Mouse (Mus musculus): ENCODE measurements around the gene Pctp. TPM values are rescaled to one million over a fixed set of nuclear protein-coding genes. Genes with fewer than 3 reads are reported as not detected.
A peak's percentile ranks its signal among the peaks of the same experiment; 100 is the strongest.

Pctp gene
- polyA plus RNA-seq, 1 experiment from 2014 or later = 6.2 TPM

- Histone ChIP-seq H3K4me1 (ENCODE audit: control insufficient read depth, insufficient read depth, low read length) (no peaks in the 10 kb centered on the region), H3K4me2 (ENCODE audit: low read depth, low read length) (no peak overlapping the region), H3K36me3 (replicated peaks; ENCODE audit: control insufficient read depth, insufficient read depth, low read depth, low read length) (no peaks in the 10 kb centered on the region), H3K9ac (replicated peaks; ENCODE audit: low read length) (no peak overlapping the region), H3K27ac (replicated peaks; ENCODE audit: low read depth, low read length) (no peak overlapping the region), H3K27me3 (ENCODE audit: control insufficient read depth, insufficient read depth, low read length) (no peaks in the 10 kb centered on the region), H3K4me3 (ENCODE audit: low read depth, low read length) (no peak overlapping the region), H3K9me3 (replicated peaks; ENCODE audit: control insufficient read depth, low read length) (no peaks in the 10 kb centered on the region)
- no peak for DNase-seq (ENCODE audit: low spot score)
- ATAC-seq (replicated peaks; ENCODE audit: insufficient number of reproducible peaks, low FRiP score, low TSS enrichment, low read depth) = no peak
- 81% methylated on average over 3 of the region's 3 CpGs for WGBS
These were observed 51.9 kb downstream of the Pctp start for GRCm38 (mm10) chr11:89950691-89951270.

GRCm38 (mm10) chr11:89947806-89948205 is 54.9 kb downstream of the Pctp start:
- Histone ChIP-seq H3K4me1 (ENCODE audit: control insufficient read depth, insufficient read depth, low read length) (no peaks in the 10 kb centered on the region), H3K9me3 (replicated peaks; ENCODE audit: control insufficient read depth, low read length) (no peaks in the 10 kb centered on the region), H3K4me3 (ENCODE audit: low read depth, low read length) (no peak overlapping the region), H3K27me3 (ENCODE audit: control insufficient read depth, insufficient read depth, low read length) (no peaks in the 10 kb centered on the region), H3K9ac (replicated peaks; ENCODE audit: low read length) (no peak overlapping the region), H3K4me2 (ENCODE audit: low read depth, low read length) (no peak overlapping the region), H3K36me3 (replicated peaks; ENCODE audit: control insufficient read depth, insufficient read depth, low read depth, low read length) (no peaks in the 10 kb centered on the region), H3K27ac (replicated peaks; ENCODE audit: low read depth, low read length) (no peak overlapping the region)
- DNase-seq (ENCODE audit: low spot score) = no peak
- 86% methylated on average over 4 of the region's 4 CpGs for WGBS
- ATAC-seq (replicated peaks; ENCODE audit: insufficient number of reproducible peaks, low FRiP score, low TSS enrichment, low read depth) = no peak

- Histone ChIP-seq H3K4me2 (ENCODE audit: low read depth, low read length) (no peak overlapping the region), H3K9me3 (replicated peaks; ENCODE audit: control insufficient read depth, low read length) (no peaks in the 10 kb centered on the region), H3K36me3 (replicated peaks; ENCODE audit: control insufficient read depth, insufficient read depth, low read depth, low read length) (no peaks in the 10 kb centered on the region), H3K27me3 (ENCODE audit: control insufficient read depth, insufficient read depth, low read length) (no peaks in the 10 kb centered on the region), H3K4me3 (ENCODE audit: low read depth, low read length) (no peak overlapping the region), H3K4me1 (ENCODE audit: control insufficient read depth, insufficient read depth, low read length) (no peaks in the 10 kb centered on the region), H3K27ac (replicated peaks; ENCODE audit: low read depth, low read length) (no peak overlapping the region), H3K9ac (replicated peaks; ENCODE audit: low read length) (no peak overlapping the region)
- ATAC-seq (replicated peaks; ENCODE audit: insufficient number of reproducible peaks, low FRiP score, low TSS enrichment, low read depth) = no peak
- WGBS = 79% methylated on average over 8 of the region's 8 CpGs
- DNase-seq (ENCODE audit: low spot score) = peak; percentile 13
These were observed 57.5 kb downstream of the Pctp start for GRCm38 (mm10) chr11:89945159-89945558.

- Histone ChIP-seq H3K4me2 (ENCODE audit: low read depth, low read length) (no peak overlapping the region), H3K4me3 (ENCODE audit: low read depth, low read length) (no peak overlapping the region), H3K27me3 (ENCODE audit: control insufficient read depth, insufficient read depth, low read length) (no peaks in the 10 kb centered on the region), H3K36me3 (replicated peaks; ENCODE audit: control insufficient read depth, insufficient read depth, low read depth, low read length) (no peaks in the 10 kb centered on the region), H3K4me1 (ENCODE audit: control insufficient read depth, insufficient read depth, low read length) (no peaks in the 10 kb centered on the region), H3K27ac (replicated peaks; ENCODE audit: low read depth, low read length) (no peak overlapping the region), H3K9ac (replicated peaks; ENCODE audit: low read length) (no peak overlapping the region), H3K9me3 (replicated peaks; ENCODE audit: control insufficient read depth, low read length) (no peaks in the 10 kb centered on the region)
- no peak for ATAC-seq (replicated peaks; ENCODE audit: insufficient number of reproducible peaks, low FRiP score, low TSS enrichment, low read depth)
- WGBS = 42% methylated on average over 7 of the region's 7 CpGs
- DNase-seq (ENCODE audit: low spot score) = no peak
These were observed 65.5 kb downstream of the Pctp start for GRCm38 (mm10) chr11:89937241-89937640.

Other genes starting within 250 kb of the Pctp start
- 0.22 and 0.48 TPM in 2 replicates for gene Ankfn1, start 225.2 kb downstream of the Pctp start, polyA plus RNA-seq (2014; fragmentation: Nextera tagmentation; extraction: Ambion mirVana)
- 16.7 and 17.7 TPM in 2 replicates for gene Tmem100, start 27.5 kb upstream of the Pctp start, polyA plus RNA-seq (2014; fragmentation: Nextera tagmentation; extraction: Ambion mirVana)
- gene Gm45716, start 184.8 kb upstream of the Pctp start, polyA plus RNA-seq (2014; fragmentation: Nextera tagmentation; extraction: Ambion mirVana) = 16.9 and 17.1 TPM in 2 replicates
- 45.2 and 46.3 TPM in 2 replicates for gene Mmd, start 246.6 kb upstream of the Pctp start, polyA plus RNA-seq (2014; fragmentation: Nextera tagmentation; extraction: Ambion mirVana)

Data from embryonic facial prominence, embryonic 11.5 days (tissue).